Mouse (Mus musculus) CH12.LX (cell line): ENCODE measurements around the gene Cd247.

Experiments
- CTCF ChIP-seq, 2 experiments: IDR thresholded peaks in 1 of 2; conservative IDR thresholded peaks in 1 of 2; 2 replicates each; pipeline ENCODE4 v1.5.1; 2011 to 2012; ENCODE audit warnings: low read depth in 2 of 2, low read length in 2 of 2, improper control_type of control experiment in 1 of 2, inconsistent platforms in 1 of 2, mild to moderate bottlenecking in 1 of 2, moderate library complexity in 1 of 2
- E2F4 ChIP-seq: IDR thresholded peaks from 2 replicates; pipeline ENCODE4 v1.6.1; 2011; ENCODE audit warnings: low read depth, low read length, improper control_type of control experiment; ENCODE audit not compliant: insufficient replicate concordance

GRCm38 (mm10) chr1:165909471-165909870 is 121.0 kb downstream of the Cd247 start:
- TF ChIP-seq E2F4: no peak
- TF ChIP-seq CTCF (conservative IDR thresholded peaks at IDR 0.05 in 1 of 2, IDR thresholded peaks at IDR 0.05 in 1 of 2; ENCODE audit: low read depth in 2 of 2, low read length in 2 of 2): no peak
